Mouse (Mus musculus): ENCODE measurements at regions not wholly inside any gene's neighbourhood (a gene's known extent, or its start where the extent isn't known, plus 50 kb on each side); places are given as distances from the start of the nearest gene placed in this dataset.
A peak's percentile ranks its signal among the peaks of the same experiment; 100 is the strongest.

DNA sequence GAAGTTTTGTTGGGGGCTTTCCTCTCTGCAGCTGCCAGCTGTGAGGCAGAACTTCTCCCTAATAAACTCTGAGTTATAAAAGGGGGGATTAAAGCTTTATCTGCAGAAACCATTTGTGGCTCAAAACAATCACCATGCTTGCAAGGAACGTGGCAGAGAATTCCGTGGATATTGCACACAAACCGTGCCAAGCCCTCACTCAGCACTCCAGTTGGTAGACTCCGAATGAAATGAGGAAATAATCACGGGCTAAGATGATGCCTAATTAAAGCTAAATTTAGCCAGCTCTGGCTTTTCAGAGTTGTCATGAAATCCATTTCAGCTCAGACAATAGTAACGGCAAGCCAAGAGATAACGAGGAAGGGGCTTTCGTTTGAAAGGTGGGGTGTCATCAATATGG, 58.1 kb upstream of the Prok2 start:
- no peak for DNase-seq (ENCODE audit: low read depth, low spot score)

DNA sequence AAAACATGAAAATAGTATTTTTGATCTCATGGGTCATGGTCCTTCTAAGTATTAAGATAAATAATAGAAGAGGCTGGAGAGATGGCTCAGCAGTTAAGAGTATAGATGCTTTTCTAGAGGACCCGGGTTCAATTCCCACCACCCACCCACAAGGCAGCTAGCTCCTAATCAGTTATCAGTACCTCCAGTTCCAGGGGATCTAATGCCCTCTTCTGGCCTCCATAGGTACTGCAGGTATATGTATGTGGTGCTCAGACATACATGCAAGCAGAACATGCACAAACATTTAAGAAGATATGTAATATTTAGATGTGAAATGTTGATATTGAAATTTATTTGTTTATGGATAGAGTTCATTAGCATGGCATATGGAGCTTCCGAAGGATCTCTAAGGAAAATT, 56.8 kb upstream of the Prok2 start:
- peak; percentile 60 for DNase-seq (ENCODE audit: low read depth, low spot score)

Data from 3T3-L1 (cell line).